Mouse (Mus musculus) hematopoietic multipotent progenitor cell, adult 10-12 weeks (in vitro differentiated cells): Measurements from ENCODE around the gene Gm17521. TPM values are rescaled to one million over a fixed set of nuclear protein-coding genes. Genes with fewer than 3 reads are reported as not detected.

Experiments used
- polyA plus RNA-seq: library from polyadenylated mRNA; stranded (reverse); fragments of >175 nt; gene quantifications from 2 replicates; pipeline ENCODE4 v1.2.3, GENCODE M21; 2012; ENCODE audit warnings: low replicate concordance

Gm17521 gene
- polyA plus RNA-seq, result not detected in 2 replicates

DNA sequence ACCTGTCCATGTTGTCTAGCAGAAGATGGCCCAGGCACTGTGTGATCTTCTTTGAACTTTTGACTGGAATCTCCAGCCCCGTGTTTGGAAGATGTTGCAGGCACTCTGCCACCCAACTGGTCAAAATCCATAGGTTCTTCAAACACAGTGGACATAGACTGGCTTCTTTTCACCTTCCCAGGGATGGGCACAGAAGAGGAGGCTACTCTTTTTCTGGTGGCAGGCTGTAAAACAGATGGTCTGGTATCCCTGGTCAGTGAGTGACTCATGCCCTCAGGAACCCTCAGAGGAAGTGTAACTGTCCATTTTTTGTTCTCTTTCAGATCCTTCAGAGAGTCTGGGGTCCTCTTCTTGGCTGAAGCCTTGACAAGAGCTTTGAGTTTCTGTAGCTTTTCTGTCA, at the start of gene Gm17521:
Gene Gm17521, minus strand, starts transcription at position 101 of the 400 bp plus-strand sequence.

Other genes with a start within 250 kb of the Gm17521 start
- gene Cldn34c1, start 73.8 kb upstream of the Gm17521 start, polyA plus RNA-seq, result not detected in 2 replicates
- gene Srsx, start 192.8 kb upstream of the Gm17521 start, polyA plus RNA-seq, result not detected in 2 replicates
- not detected in 2 replicates for gene Gm17577, start 217.2 kb upstream of the Gm17521 start, polyA plus RNA-seq